Mouse (Mus musculus) heart, adult 2 months (tissue): ENCODE data around the gene Gm10447.

Experiments used
- CTCF ChIP-seq: fragments of 200-600 bp; IDR thresholded peaks from 2 replicates; pipeline ENCODE4 v1.8.1; 2022; ENCODE audit warnings: antibody characterized with exemption, mild to moderate bottlenecking, moderate library complexity
- POLR2A ChIP-seq: fragments of 200-500 bp; IDR thresholded peaks from 2 replicates; pipeline ENCODE4 v1.6.1; 2011; ENCODE audit warnings: mild to moderate bottlenecking, low read depth, low read length, control low read depth; ENCODE audit not compliant: insufficient read depth

GRCm38 (mm10) chr11:53424826-53425225 is 32.1 kb downstream of the Gm10447 start:
- TF ChIP-seq POLR2A (no peak), CTCF (no peak)
